Mouse (Mus musculus): Measurements from ENCODE around the gene B3galt4. TPM values are rescaled to one million over a fixed set of nuclear protein-coding genes. Genes with fewer than 3 reads are reported as not detected.
"Not testable (repeated sequence)": the region's sequence is repeated elsewhere in the genome, so short reads cannot be mapped to it uniquely, and the experiment has no call there.

The B3galt4 gene
- total and polyA plus RNA-seq, 3 experiments: 1.8 to 3.4 (median 1.9) TPM

DNA sequence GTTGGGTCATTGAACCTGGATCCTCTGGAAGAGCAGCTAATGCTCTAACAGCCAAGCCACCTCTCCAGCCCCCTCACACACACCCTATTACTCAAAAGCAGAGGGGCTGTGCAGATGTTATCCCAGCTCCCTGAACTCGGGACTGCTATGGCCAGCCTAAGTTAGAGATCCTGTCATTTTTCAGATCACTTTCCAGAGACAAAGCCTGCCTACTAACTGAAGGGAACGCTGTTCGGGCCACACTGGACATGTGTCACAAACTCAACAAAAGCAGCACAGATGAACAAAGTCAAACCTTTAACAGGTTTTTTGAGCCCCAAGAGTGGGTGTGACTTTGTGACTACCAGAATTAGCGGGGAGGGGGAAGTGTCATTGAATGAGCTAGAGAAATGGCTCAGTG lies 1.6 kb upstream of the B3galt4 start:
- no peaks in the 10 kb centered on the region for H3K79me2 ChIP-seq (replicated peaks; ENCODE audit: control insufficient read depth, insufficient read depth, low read length)
- TF ChIP-seq EP300 (IDR thresholded peaks at IDR 0.05; ENCODE audit: insufficient read depth, low read depth, low read length): no peak
- no peak for TF ChIP-seq CTCF (IDR thresholded peaks at IDR 0.05)
- TF ChIP-seq POLR2A (IDR thresholded peaks at IDR 0.05; ENCODE audit: insufficient read depth, low read depth, low read length): no peak
- no peak for DNase-seq
- WGBS: 80% methylated on average over 4 of the region's 4 CpGs
- no peaks in the 10 kb centered on the region for H3K27me3 ChIP-seq (ENCODE audit: control insufficient read depth, insufficient read depth, low read length)
- H3K9ac ChIP-seq (ENCODE audit: low read depth, low read length): no peak overlapping the region
- intact Hi-C loops (cut with DNase I): no loop called here
- peaks cover 3% of the 10 kb centered on the region; the same call in 1 of the 2 replicates for H3K36me3 ChIP-seq (ENCODE audit: control insufficient read depth, insufficient read depth, low read length)
- no peak overlapping the region for H3K4me3 ChIP-seq
- H3K4me1 ChIP-seq (ENCODE audit: control insufficient read depth, insufficient read depth, low read length): peaks cover 7% of the 10 kb centered on the region
- no peak overlapping the region for H3K27ac ChIP-seq

- intact Hi-C loops (cut with DNase I); H3K4me1 ChIP-seq (ENCODE audit: control insufficient read depth, insufficient read depth, low read length); H3K27me3 ChIP-seq (ENCODE audit: control insufficient read depth, insufficient read depth, low read length); H3K9ac ChIP-seq (ENCODE audit: low read depth, low read length); H3K79me2 ChIP-seq (replicated peaks; ENCODE audit: control insufficient read depth, insufficient read depth, low read length); H3K36me3 ChIP-seq (ENCODE audit: control insufficient read depth, insufficient read depth, low read length); H3K4me3 ChIP-seq; H3K27ac ChIP-seq: not testable (repeated sequence)
- WGBS: 82% methylated on average over 13 of the region's 13 CpGs
- peak in 1 of 2 experiments; percentile 21 for DNase-seq
Measured at GRCm38 (mm10) chr17:33952015-33952414, 727 bp upstream of the B3galt4 start.

- Histone ChIP-seq H3K9ac (ENCODE audit: low read depth, low read length) (peak overlapping the region; percentile 74; the same call in 1 of the 2 replicates), H3K4me3 (peak overlapping the region; percentile 68), H3K36me3 (ENCODE audit: control insufficient read depth, insufficient read depth, low read length) (peaks cover 3% of the 10 kb centered on the region; the same call in 1 of the 2 replicates), H3K79me2 (replicated peaks; ENCODE audit: control insufficient read depth, insufficient read depth, low read length) (no peaks in the 10 kb centered on the region), H3K27ac (peak overlapping the region; percentile 67; the same call in 1 of the 2 replicates), H3K27me3 (ENCODE audit: control insufficient read depth, insufficient read depth, low read length) (no peaks in the 10 kb centered on the region), H3K4me1 (ENCODE audit: control insufficient read depth, insufficient read depth, low read length) (peaks cover 7% of the 10 kb centered on the region)
- intact Hi-C loops (cut with DNase I): no loop called here
- DNase-seq: peak in 1 of 2 experiments; percentile 16
- no peak for TF ChIP-seq EP300 (IDR thresholded peaks at IDR 0.05; ENCODE audit: insufficient read depth, low read depth, low read length)
- no peak for TF ChIP-seq CTCF (IDR thresholded peaks at IDR 0.05)
- TF ChIP-seq POLR2A (IDR thresholded peaks at IDR 0.05; ENCODE audit: insufficient read depth, low read depth, low read length): no peak
- 71% methylated on average over 10 of the region's 10 CpGs for WGBS
Measured at GRCm38 (mm10) chr17:33950131-33950625, 1.1 kb downstream of the B3galt4 start.

DNA sequence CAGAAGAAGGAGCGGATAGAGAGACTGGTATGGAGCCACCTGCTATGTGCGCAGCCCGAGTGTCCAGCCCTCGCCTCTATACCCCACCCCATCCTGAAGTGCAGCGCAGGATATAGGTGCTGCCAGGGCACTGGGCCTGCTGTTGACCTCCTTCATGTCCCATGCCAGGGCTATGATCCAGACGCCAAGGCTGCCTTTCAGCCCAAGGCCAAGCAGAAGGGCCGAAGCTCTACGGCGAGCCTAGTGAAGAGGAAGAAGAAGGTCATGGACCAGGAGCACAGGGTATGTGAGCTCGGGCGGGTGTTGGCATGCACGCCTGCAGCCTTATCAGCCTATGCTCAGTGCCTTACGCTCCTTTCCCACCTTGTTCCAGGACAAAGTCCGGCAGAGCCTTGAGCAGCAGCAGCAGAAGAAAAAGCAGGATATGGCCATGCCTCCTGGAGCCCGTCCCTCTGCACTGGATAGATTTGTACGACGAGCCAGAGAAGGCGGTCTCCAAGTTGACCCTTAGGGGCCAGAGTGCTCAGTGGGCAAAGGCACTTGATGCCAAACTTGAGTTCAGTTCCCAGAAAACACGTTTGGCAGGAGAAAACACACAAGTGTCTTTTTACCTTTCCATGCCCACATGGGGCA lies 2.3 kb downstream of the B3galt4 start:
- no peak overlapping the region for H3K9ac ChIP-seq (ENCODE audit: low read depth, low read length)
- peaks cover 1% of the 10 kb centered on the region; the same call in 1 of the 2 replicates for H3K36me3 ChIP-seq (ENCODE audit: control insufficient read depth, insufficient read depth, low read length)
- H3K79me2 ChIP-seq (replicated peaks; ENCODE audit: control insufficient read depth, insufficient read depth, low read length): no peaks in the 10 kb centered on the region
- no peak overlapping the region for H3K4me3 ChIP-seq
- H3K27me3 ChIP-seq (ENCODE audit: control insufficient read depth, insufficient read depth, low read length): no peaks in the 10 kb centered on the region
- TF ChIP-seq CTCF (IDR thresholded peaks at IDR 0.05) (no peak), EP300 (IDR thresholded peaks at IDR 0.05; ENCODE audit: insufficient read depth, low read depth, low read length) (no peak), POLR2A (IDR thresholded peaks at IDR 0.05; ENCODE audit: insufficient read depth, low read depth, low read length) (no peak)
- peaks cover 3% of the 10 kb centered on the region for H3K4me1 ChIP-seq (ENCODE audit: control insufficient read depth, insufficient read depth, low read length)
- no peak overlapping the region for H3K27ac ChIP-seq
- no peak for DNase-seq
- intact Hi-C loops (cut with DNase I): no loop called here
- 84% methylated on average over 19 of the region's 19 CpGs for WGBS

DNA sequence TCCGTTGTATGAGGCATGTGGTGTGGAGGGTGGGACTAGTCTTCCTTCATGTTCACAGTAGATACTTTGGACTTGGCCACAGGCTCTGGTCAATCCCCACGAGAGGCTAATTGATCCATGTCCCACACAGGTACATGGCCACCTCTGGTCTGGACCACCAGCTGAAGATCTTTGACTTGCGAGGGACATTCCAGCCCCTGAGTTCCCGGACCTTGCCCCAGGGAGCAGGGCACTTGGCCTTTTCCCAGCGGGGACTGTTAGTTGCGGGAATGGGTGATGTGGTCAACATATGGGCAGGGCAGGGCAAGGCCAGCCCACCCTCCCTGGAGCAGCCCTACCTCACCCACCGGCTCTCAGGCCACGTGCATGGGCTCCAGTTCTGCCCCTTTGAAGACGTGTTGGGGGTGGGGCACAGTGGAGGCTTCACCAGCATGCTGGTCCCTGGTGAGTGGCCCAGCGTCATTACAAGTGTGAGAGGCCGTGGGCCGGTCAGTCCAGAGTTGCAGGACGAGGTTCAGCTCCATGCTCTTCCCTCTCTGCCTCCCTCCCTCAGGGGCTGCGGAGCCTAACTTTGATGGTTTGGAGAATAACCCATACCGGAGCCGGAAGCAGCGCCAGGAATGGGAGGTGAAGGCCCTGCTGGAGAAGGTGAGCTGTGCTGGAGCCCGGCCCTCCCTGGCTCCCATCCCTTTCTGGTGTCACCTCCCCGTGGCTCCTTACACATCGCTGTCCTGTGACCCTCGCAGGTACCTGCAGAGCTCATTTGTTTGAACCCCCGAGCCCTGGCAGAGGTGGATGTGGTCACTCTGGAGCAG lies 3.0 kb downstream of the B3galt4 start:
- no peak overlapping the region for H3K9ac ChIP-seq (ENCODE audit: low read depth, low read length)
- H3K79me2 ChIP-seq (replicated peaks; ENCODE audit: control insufficient read depth, insufficient read depth, low read length): no peaks in the 10 kb centered on the region
- H3K4me1 ChIP-seq (ENCODE audit: control insufficient read depth, insufficient read depth, low read length): peaks cover 3% of the 10 kb centered on the region
- no peak overlapping the region for H3K27ac ChIP-seq
- H3K36me3 ChIP-seq (ENCODE audit: control insufficient read depth, insufficient read depth, low read length): no peaks in the 10 kb centered on the region
- 85% methylated on average over 22 of the region's 22 CpGs for WGBS
- H3K27me3 ChIP-seq (ENCODE audit: control insufficient read depth, insufficient read depth, low read length): no peaks in the 10 kb centered on the region
- intact Hi-C loops (cut with DNase I): no loop called here
- no peak overlapping the region for H3K4me3 ChIP-seq
- DNase-seq: no peak
- TF ChIP-seq EP300 (IDR thresholded peaks at IDR 0.05; ENCODE audit: insufficient read depth, low read depth, low read length) (no peak), POLR2A (IDR thresholded peaks at IDR 0.05; ENCODE audit: insufficient read depth, low read depth, low read length) (no peak), CTCF (IDR thresholded peaks at IDR 0.05) (no peak)

Measured in heart, adult 2 months (tissue).